Mouse (Mus musculus) gastrocnemius, adult 2 months (tissue): ENCODE measurements at regions not wholly inside any gene's neighbourhood (a gene's known extent, or its start where the extent isn't known, plus 50 kb on each side); places are given as distances from the start of the nearest gene placed in this dataset.
"Not testable (repeated sequence)": the region's sequence is repeated elsewhere in the genome, so short reads cannot be mapped to it uniquely, and the experiment has no call there.

ENCODE experiments used
- DNase-seq: peaks from one replicate; pipeline ENCODE4 v3.0.0; 2022
- H3K27ac ChIP-seq: fragments of 200-600 bp; 2 replicates; pipeline ENCODE4 v1.8.1; 2022; ENCODE audit warnings: mild to moderate bottlenecking
- H3K4me3 ChIP-seq: fragments of 200-600 bp; 2 replicates; pipeline ENCODE4 v1.8.1; 2022; ENCODE audit warnings: mild to moderate bottlenecking, moderate library complexity
- CTCF ChIP-seq: fragments of 200-600 bp; IDR thresholded peaks from 2 replicates; pipeline ENCODE4 v1.8.1; 2022; ENCODE audit warnings: antibody characterized with exemption, mild to moderate bottlenecking, moderate library complexity
- intact Hi-C: fragments of 180-260 bp; cut with DNase I; formaldehyde crosslinking; loops from one replicate; pipeline ENCODE4 v1.15.1; 2025

DNA sequence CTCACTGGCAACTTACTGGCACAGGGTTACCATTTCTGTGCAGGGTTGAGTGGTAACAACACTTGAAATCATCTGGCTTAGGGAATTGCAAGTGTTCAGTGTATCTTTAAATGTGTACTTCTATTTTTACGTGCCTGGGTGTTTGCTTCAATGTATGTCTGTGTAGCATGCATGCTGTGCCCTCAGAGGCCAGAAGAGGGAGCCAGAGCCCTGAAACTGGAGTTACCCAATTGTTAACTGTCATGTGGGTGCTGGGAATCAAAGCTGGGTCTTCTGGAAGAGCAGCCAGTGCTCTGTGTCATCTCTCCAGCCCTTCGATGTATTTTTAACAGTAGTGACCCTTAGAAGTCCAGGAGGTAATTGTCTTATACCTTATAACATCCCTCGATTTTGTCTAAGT is 58.2 kb upstream of the Cdk6 start:
- Histone ChIP-seq H3K4me3 (no peak overlapping the region), H3K27ac (no peak overlapping the region)
- intact Hi-C loops, result no loop called here
- no peak for DNase-seq
- TF ChIP-seq CTCF, result no peak

DNA sequence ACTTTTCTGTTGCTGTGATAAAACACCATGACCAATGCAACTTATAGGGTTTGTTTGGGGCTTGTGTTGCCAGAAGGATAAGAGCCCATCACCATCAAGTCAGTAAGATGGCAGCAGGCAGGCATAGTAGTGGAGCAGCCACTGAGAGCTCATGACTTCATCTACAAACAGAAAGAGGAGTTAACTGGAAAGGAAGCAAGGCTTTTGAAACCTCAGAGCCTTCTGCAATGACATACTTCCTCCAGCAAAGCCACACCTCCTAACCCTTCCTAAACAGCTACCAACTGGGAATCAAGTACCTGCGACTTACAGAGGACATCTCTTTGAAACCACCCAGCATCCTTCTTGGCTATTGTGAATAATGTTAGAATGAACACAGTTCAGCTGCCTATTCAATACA is 57.0 kb upstream of the Cdk6 start:
- DNase-seq, H3K4me3 ChIP-seq, H3K27ac ChIP-seq, intact Hi-C loops: not testable (repeated sequence)

DNA sequence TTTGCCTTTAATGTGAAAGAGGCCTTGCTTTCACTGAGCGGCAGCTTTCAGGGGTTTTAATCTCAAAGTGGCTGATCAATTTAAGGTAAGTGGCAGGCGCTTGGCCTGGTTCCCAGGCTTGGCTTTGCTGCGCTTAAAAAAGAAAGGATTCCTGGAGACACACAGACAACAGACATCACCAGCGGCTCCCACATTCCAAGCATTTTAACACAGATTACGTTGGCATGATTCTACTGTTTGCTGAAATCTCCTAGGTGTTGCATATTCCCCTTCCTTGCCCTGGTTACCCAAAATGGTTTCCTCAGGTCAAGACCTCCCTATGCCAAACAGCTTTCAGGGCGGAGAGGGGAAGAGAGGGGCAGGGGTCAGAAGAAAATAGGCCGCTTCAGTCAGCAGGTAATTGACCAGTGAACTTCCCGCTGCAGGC is 51.3 kb upstream of the Cdk6 start:
- H3K27ac ChIP-seq, intact Hi-C loops, DNase-seq, H3K4me3 ChIP-seq: not testable (repeated sequence)
